Mouse (Mus musculus) layer of hippocampus, adult 9-10 months (tissue): ENCODE results near the gene Atg2a.
A peak's percentile ranks its signal among the peaks of the same experiment; 100 is the strongest.
"Not testable (repeated sequence)": the region's sequence is repeated elsewhere in the genome, so short reads cannot be mapped to it uniquely, and the experiment has no call there.

ENCODE experiments used
- DNase-seq: peaks from one replicate; pipeline ENCODE4 v3.0.0; 2022; ENCODE audit warnings: low spot score

Atg2a gene

GRCm38 (mm10) chr19:6276426-6277421 lies 35.3 kb downstream of the Atg2a start, which contains the start of gene Ehd1:
TSS of gene Ehd1 (plus strand) at chr19:6276725.
- peak; percentile 79 for DNase-seq

DNA sequence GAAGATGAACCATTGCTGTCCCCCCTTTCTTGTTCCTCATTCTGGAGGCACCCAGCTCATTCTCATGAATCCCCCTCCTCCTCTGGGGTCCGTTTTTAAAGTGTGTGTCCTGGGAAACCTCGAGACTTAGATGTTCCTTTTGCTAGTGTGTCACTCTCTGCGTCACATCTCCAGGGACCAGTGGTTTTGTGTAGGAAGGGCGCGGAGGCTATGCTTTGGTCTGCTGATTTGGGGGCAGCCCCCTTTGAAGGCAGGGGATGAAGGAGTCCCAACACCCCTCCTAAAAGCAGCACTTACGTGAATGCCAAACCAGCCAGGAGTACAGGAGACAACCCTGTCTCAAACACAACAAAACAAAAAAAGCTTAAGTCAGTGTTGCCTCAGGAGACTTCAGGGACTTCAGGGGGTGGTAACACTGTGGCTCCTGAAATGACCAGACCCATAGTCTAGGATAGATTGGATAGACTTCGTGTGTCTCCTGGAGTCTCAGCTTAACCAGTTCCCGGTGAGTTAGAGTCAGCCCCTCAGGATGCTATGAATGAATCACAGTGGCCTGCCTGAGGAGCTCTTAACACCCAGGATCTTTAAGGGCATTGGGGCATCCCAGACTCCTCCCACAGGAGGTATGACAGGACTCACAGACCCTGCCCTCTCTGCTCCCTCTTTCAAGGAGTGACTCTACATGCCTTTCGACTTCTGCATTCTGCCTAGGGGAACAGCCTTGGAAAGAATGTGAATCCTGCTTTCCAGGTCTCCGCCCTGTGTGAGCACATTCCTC lies 36.4 kb downstream of the Atg2a start:
- no peak for DNase-seq

DNA sequence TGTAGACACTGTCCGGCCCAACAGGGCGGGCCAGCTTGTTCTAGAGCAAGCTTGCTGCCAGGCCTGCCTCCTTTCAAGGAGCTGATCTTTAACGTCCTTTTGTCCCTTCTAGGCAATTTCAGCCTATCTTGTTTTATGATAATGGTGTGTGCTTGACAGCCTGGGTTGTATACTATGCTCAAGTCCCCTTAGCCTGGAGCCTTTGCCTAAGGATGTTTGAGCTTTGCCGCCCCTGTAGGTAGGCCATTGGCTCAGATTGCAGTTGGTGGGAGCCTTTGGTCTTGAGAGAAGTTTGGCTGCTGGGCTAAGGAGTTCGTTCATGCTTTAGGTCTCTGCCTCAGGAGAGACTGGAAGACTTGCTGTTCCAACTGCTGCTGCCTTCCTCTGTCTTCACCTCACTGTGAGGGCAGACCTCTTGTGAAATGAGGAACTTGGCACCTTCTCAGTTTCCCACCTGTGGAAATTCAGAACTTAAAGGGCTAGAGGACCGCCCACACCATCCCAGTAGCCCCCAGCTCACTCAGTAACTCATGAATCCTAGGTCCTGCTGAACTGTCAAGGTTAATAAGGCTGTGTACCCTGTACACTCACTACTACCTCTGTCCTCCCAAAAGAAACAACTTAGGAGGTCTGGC lies 37.1 kb downstream of the Atg2a start:
- no peak for DNase-seq

- no peak for DNase-seq
These were observed 38.1 kb downstream of the Atg2a start for GRCm38 (mm10) chr19:6279481-6280144.

DNA sequence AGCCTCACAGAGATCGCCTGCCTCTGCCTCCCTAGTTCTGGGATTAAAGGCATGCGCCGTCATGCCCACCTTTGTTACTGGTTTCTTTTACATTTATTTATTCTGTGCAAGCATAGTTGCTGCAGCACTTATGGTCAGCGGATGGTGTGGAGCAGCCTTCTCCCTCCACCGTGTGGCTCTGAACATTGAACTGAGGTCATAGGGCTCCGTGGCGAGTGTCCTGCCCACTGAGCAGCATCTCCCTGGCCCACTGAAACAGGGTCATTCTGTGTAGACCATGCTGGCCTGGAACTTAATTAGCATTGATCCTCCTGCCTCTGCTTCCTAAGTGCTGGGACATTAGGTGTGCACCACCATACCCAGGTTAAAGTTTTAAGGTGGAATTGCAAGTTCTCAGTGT lies 39.1 kb downstream of the Atg2a start:
- no peak for DNase-seq

- DNase-seq, result no peak
These were observed 39.9 kb downstream of the Atg2a start for GRCm38 (mm10) chr19:6281122-6282020.

DNA sequence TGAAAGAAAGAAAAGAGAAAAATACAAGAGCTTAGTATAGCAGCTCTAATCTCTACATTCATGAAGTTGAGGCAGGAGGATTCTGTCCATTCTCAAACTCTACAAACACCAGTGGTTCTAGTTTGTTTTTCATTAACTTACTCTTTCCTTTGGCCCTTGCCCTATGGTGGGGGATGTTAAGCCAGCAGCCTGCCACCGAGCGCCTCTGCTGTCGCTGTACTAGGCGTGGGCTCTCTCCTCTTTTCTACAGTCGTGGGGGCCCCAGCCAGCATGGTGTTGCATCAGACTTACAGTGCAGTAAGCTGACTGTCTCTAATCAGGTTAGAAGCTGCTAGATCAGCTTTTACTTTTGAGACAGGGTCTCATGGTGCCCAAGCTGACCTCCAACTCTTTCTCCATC lies 41.5 kb downstream of the Atg2a start:
- no peak for DNase-seq

DNA sequence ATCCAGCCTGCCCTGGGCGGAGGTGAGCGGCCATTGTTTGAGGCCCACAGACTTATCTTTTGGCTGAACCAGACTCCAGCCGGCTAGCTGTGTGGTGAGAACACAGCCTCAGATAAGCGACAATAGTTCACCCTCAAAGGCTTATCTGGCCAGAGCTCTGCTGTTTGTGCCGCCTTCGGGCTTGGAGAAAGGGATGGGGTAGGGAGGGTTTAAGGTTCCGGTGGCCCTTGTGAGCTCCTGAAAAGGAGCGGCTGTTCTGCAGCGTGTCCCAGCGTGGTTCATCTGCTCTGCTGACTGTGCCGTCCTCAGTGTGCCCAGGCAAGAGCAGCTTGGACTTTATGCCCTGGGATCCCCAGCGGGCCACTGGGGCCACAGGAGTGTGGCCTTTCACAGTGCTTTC lies 43.0 kb downstream of the Atg2a start:
- no peak for DNase-seq

DNA sequence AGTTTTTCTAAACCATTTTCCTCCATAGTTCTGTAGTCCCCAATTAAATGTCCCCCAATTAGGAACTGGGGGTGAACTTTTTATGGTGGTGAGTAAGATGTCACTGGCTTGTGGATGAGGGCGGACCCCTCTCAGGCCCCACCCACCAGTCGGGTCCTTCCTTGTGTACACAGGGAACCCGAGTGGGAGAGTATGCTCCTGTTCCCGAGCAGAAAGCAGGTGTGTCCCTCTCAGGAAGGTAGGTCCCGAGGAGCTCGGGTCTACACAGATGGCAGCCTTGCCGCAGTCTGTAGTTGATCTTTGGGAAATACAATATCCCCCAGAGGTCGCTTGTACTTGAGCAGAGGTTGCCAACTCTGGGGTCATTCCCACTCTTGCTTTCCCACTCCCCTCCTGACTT lies 43.8 kb downstream of the Atg2a start:
- DNase-seq, result no peak

DNA sequence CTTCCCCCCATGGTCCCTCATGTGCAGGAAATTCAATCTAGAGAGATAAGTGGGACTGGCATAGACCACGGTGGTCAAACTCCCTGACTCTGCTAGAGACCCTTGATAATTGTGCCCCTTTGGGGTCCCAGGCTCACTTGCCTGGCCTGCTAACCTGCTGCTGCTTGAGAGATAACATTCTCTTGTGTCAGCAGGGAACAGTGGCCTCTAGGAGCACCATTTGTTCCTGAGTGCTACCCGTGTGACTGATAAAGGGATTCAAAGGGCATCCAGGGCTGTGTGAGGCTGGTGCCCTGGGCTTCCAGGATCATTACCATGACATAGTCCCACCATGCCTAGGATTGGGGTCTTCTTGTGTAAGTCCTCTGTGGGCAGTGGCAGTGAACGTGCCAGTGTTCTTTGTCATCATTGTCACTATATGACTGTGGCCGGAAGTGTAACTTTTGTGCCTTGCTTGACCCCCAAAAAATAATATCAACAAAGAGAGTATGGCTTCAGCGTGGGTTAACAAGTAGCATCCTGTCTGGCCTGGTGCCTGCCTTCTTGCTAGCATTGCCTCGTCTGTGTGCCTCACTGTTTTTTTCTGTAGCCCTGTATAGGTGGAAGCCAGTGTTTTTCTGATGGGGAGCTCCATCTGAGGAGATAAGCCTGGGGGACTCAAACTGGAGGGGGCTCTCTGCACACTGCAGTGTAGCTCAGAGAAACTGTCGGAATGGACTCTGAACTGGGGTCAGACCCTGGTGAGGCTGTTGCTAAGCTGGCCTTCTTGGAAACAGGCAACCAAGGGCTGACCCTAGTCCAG lies 44.4 kb downstream of the Atg2a start:
- no peak for DNase-seq

GRCm38 (mm10) chr19:6286434-6287401 lies 45.2 kb downstream of the Atg2a start:
- no peak for DNase-seq

GRCm38 (mm10) chr19:6288236-6288894 lies 46.9 kb downstream of the Atg2a start:
- no peak for DNase-seq

- no peak for DNase-seq
These were observed 48.3 kb downstream of the Atg2a start for GRCm38 (mm10) chr19:6289696-6290238.

DNA sequence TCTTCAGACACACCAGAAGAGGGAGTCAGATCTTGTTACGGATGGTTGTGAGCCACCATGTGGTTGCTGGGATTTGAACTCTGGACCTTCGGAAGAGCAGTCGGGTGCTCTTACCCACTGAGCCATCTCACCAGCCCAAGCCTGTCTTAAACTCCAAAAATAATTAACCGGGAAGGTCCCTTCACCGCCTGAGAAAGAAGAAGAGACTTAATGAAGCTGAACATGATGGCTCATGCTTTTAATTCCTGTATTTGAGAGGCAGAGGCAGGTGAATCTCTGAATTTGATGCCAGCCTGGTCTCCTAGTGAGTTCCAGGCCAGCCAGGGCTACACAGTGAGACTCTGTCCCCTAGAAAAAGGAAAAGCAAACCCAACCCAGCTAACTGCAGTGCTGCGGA lies 49.2 kb downstream of the Atg2a start:
- not testable (repeated sequence) for DNase-seq

- no peak for DNase-seq
These were observed 49.8 kb downstream of the Atg2a start for GRCm38 (mm10) chr19:6291117-6291781.

GRCm38 (mm10) chr19:6292262-6292661 lies 50.8 kb downstream of the Atg2a start:
- DNase-seq, result no peak

DNA sequence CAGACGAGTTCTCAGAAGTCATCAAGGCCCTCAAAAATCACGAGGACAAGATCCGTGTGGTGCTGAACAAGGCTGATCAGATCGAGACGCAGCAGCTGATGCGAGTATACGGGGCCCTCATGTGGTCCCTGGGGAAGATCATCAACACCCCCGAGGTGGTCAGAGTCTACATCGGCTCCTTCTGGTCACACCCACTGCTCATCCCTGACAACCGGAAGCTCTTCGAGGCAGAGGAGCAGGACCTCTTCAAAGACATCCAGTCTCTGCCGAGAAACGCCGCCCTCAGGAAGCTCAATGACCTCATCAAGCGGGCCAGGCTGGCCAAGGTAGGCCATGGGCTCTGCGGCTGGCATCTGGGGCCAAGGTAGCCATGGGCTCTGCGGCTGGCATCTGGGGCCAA lies 52.8 kb downstream of the Atg2a start:
- DNase-seq, result no peak
